Mouse (Mus musculus) stomach, embryonic 14.5 days (tissue): ENCODE data around the gene Vav2. TPM values are rescaled to one million over a fixed set of nuclear protein-coding genes. Genes with fewer than 3 reads are reported as not detected.

Experiments used
- ATAC-seq: fragments of 200-750 bp; cut with Nextera tagmentation; 2 replicates; pipeline ENCODE4 v1.8.0; 2017; ENCODE audit warnings: low read depth, moderate TSS enrichment; ENCODE audit not compliant: insufficient number of reproducible peaks, insufficient read depth, low FRiP score
- H3K27ac ChIP-seq: fragments of 300-500 bp; sonication (generic); 2 replicates; pipeline ENCODE4 v1.5.1; 2014; ENCODE audit warnings: mild to moderate bottlenecking, low read length, moderate library complexity, mixed read lengths
- H3K27me3 ChIP-seq: fragments of 300-500 bp; sonication (generic); 2 replicates; pipeline ENCODE4 v1.6.1; 2014; ENCODE audit warnings: low read length, control low read depth, mixed read lengths; ENCODE audit not compliant: control insufficient read depth, insufficient read depth
- H3K36me3 ChIP-seq: fragments of 300-500 bp; sonication (generic); 2 replicates; pipeline ENCODE4 v1.6.1; 2014; ENCODE audit warnings: mild to moderate bottlenecking, control low read depth, low read length, moderate library complexity, mixed read lengths; ENCODE audit not compliant: control insufficient read depth, insufficient read depth
- H3K4me1 ChIP-seq: fragments of 300-500 bp; sonication (generic); 2 replicates; pipeline ENCODE4 v1.6.1; 2014; ENCODE audit warnings: low read length, control low read depth, mixed read lengths; ENCODE audit not compliant: control insufficient read depth, insufficient read depth
- H3K4me2 ChIP-seq: fragments of 300-500 bp; sonication (generic); replicated peaks from 2 replicates; pipeline ENCODE4 v1.6.1; 2014; ENCODE audit warnings: low read depth, low read length, control low read depth
- H3K4me3 ChIP-seq: fragments of 300-500 bp; sonication (generic); 2 replicates; pipeline ENCODE4 v1.5.1; 2014; ENCODE audit warnings: low read depth, low read length, control low read depth
- H3K9ac ChIP-seq: fragments of 300-500 bp; sonication (generic); replicated peaks from 2 replicates; pipeline ENCODE4 v1.6.1; 2014; ENCODE audit warnings: low read depth, mild to moderate bottlenecking, control low read depth, low read length, moderate library complexity, mixed read lengths
- H3K9me3 ChIP-seq: fragments of 300-500 bp; sonication (generic); 2 replicates; pipeline ENCODE4 v1.6.1; 2016; ENCODE audit warnings: low read depth, low read length, control low read depth; ENCODE audit not compliant: control insufficient read depth
- WGBS: fragments of 180-500 bp; shearing (Covaris S2); extraction: QIAGEN DNeasy Blood & Tissue Kit; methylation state at CpG from one replicate; pipeline ENCODE4 v1.1.7; 2014; 5-methylcytosine and 5-hydroxymethylcytosine counted together
- polyA plus RNA-seq: library from polyadenylated mRNA; unstranded; fragments of >200 nt; fragmentation: Nextera tagmentation; extraction: Ambion mirVana; gene quantifications from 2 replicates; pipeline ENCODE4 v1.2.1, GENCODE M21; 2014

Vav2 gene
- polyA plus RNA-seq, 1 experiment from 2014 or later, result 7.6 TPM

DNA sequence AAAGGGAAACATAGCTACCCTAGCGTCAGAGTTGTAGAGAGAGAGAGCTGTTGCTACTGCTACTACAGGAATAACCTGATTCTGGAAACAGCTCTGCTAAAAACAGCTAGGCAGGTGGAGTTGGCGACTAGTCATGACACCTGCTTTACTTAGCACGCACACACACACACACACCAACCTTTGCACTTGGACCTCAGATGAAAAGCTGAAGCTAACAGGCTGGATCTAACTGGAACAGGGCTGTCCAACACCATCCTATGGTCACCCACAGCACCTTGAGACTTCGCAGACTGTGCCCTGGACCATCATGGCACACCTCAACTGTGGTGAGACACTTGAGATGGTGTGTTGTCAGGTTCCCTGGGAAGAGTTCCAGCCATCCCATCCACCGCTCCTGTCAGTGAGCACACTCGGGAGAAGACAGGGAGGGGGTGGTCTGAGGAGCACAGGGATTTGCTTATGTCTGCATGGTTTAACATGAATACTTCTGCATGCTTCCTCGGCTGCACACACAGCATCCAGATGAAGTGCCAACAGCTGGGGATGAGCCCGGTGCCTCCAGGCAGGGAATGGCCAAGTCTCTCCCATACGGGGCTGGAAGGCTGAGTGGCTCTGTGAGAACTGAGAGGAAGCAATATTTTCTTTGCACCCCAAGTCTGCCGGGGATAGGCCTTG, 32.5 kb downstream of the Vav2 start:
- 65% methylated on average over 10 of the region's 10 CpGs for WGBS
- Histone ChIP-seq H3K4me1 (peaks cover 36% of the 10 kb centered on the region), H3K27ac (no peak overlapping the region), H3K4me2 (no peak overlapping the region), H3K36me3 (no peaks in the 10 kb centered on the region), H3K9ac (0 out of 2 replicates have a peak overlapping the region, but pooled peaks have one; percentile 6), H3K4me3 (no peak overlapping the region), H3K27me3 (no peaks in the 10 kb centered on the region), H3K9me3 (no peaks in the 10 kb centered on the region)
- no peak for ATAC-seq

DNA sequence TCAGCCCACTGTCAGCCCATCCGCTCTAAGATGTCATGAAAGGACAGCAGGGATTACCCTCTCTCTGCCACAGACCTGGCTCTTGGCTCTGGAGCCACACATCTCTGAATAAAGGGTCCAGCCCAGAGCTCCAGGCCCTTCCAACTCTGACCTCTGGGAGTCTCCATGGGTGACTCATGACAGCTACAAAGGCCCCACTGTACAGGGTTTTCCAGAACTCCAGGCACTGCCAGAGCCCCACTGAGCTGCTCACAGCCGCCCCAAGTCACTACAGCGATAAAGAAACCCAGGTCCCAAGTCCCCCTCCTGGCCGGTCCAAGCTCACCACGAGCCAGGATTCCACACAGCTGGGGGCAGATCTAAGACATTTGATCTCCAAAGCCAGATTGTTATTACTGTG, 34.6 kb downstream of the Vav2 start:
- WGBS, result 50% methylated on average over 5 of the region's 5 CpGs
- Histone ChIP-seq H3K9ac (no peak overlapping the region), H3K27ac (no peak overlapping the region), H3K4me1 (peaks cover 39% of the 10 kb centered on the region), H3K4me2 (no peak overlapping the region), H3K4me3 (no peak overlapping the region), H3K27me3 (no peaks in the 10 kb centered on the region), H3K9me3 (no peaks in the 10 kb centered on the region), H3K36me3 (no peaks in the 10 kb centered on the region)
- ATAC-seq, result no peak

DNA sequence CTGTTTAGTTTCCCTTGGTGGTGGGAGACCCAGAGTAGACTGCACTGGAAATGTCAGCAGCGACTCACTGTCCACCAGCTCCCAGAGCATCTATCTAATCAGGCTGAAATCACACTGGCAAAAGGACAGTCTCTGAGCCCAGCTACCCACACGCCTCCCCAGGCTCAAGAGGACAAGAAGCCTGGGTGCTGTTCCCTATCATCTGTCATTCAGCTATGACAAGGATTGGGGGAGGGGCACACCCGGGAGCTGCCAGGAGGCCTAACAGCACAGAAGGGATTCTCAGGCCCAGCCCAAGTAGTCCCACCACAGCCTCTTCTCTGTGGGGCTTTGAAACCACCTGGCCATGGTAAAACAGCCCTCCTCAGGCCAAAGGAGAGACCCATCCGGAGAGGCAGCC, 36.1 kb downstream of the Vav2 start:
- H3K27me3 ChIP-seq, result no peaks in the 10 kb centered on the region
- no peak overlapping the region for H3K27ac ChIP-seq
- peaks cover 39% of the 10 kb centered on the region for H3K4me1 ChIP-seq
- H3K9ac ChIP-seq, result no peak overlapping the region
- H3K36me3 ChIP-seq, result no peaks in the 10 kb centered on the region
- H3K4me3 ChIP-seq, result no peak overlapping the region
- 35% methylated on average over 4 of the region's 4 CpGs for WGBS
- no peak overlapping the region for H3K4me2 ChIP-seq
- no peak for ATAC-seq
- no peaks in the 10 kb centered on the region for H3K9me3 ChIP-seq

DNA sequence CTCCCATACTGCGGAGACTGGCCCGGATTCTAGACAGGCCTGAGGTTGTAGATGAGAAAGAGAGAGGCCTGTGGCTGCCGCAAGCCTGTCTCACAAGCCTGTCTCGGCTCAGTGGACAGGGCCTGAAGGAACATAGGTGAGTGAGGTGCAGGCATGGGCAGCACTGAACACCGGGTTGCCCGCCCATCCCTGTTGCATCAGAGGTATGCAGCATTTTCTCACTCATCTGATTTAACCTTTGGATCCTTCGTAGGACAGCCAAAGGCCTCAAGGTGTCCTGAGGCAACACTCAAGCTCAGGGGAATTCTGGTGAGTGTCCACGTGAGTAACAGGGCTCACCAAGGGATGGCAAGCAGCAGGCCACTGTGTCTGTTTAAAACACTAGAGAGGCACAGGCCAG, 36.5 kb downstream of the Vav2 start:
- 66% methylated on average over 8 of the region's 8 CpGs for WGBS
- H3K4me2 ChIP-seq, result no peak overlapping the region
- peaks cover 35% of the 10 kb centered on the region for H3K4me1 ChIP-seq
- H3K27me3 ChIP-seq, result no peaks in the 10 kb centered on the region
- H3K36me3 ChIP-seq, result no peaks in the 10 kb centered on the region
- H3K27ac ChIP-seq, result no peak overlapping the region; the same call in 1 of the 2 replicates
- ATAC-seq, result no peak
- H3K9me3 ChIP-seq, result no peaks in the 10 kb centered on the region
- no peak overlapping the region for H3K9ac ChIP-seq
- H3K4me3 ChIP-seq, result no peak overlapping the region

DNA sequence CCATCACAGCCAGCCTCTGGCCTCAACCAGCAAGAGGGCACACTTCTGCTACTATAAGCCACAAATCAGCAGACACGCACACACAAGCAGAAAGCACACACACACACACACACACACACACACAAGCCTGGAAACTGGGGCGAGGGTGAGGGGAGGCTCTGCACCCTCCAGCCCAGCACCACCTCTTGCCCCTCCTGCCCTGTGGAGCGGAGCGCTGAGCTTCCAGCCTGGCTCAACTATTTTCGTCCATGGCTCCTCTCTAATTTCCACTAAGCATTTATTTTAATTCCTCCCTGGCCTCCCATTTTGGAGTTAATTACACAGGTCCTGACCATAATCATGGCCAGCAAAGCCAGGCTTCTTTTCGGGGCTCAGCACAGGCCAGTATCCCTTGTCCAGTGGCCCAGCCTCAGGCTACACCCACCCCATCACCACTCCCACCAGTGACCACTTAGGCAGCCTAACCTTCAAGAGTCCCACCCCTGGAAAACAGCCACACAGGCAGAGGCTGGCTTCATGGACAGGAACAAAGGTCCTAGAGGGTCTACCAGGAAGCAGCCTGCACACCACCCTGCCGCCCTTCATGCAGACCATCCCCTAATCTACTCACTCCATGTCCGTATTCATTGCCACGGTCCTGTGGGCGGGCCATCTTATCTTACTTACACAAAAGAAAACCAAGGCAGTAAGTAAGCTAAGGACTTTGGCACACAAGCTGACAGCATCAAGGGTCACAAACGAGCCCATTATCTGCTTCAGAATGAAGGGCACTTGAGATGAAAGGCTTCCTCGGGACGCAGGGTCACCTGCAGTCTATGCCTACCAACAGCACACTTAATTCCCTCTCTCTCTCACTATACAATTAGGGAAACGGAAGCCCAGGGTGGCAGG, 37.3 kb downstream of the Vav2 start:
- H3K4me2 ChIP-seq, result no peak overlapping the region
- H3K9me3 ChIP-seq, result no peaks in the 10 kb centered on the region
- no peaks in the 10 kb centered on the region for H3K27me3 ChIP-seq
- no peak overlapping the region for H3K4me3 ChIP-seq
- peak; percentile 76 for ATAC-seq
- WGBS, result 51% methylated on average over 14 of the region's 14 CpGs
- no peak overlapping the region; the same call in 1 of the 2 replicates for H3K27ac ChIP-seq
- no peaks in the 10 kb centered on the region for H3K36me3 ChIP-seq
- peaks cover 29% of the 10 kb centered on the region for H3K4me1 ChIP-seq
- no peak overlapping the region for H3K9ac ChIP-seq

DNA sequence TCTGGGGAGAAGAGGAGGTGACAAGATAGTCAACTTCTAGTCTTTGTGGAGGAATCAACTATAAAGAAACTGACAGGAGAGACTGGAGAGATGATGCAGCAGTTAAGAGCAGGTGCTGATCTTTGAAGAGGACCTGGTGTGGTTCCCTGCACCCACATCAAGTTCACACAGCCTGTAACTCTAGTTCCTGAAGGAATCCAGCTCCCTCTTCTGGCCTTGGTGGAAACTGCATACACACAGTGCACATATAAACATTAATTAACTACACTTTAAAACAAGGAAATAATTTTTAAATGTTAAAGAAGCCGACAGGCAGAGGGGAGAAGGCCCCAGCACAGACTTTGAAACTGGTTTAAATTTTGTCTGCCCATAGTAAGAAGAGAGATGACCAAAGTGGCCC, 39.6 kb downstream of the Vav2 start:
- no peak overlapping the region for H3K4me3 ChIP-seq
- H3K27me3 ChIP-seq, result no peaks in the 10 kb centered on the region
- no peak overlapping the region for H3K9ac ChIP-seq
- 94% methylated on average over 1 of the region's 1 CpGs for WGBS
- peaks cover 24% of the 10 kb centered on the region for H3K4me1 ChIP-seq
- no peaks in the 10 kb centered on the region for H3K9me3 ChIP-seq
- H3K4me2 ChIP-seq, result no peak overlapping the region
- H3K36me3 ChIP-seq, result no peaks in the 10 kb centered on the region
- ATAC-seq, result no peak
- H3K27ac ChIP-seq, result no peak overlapping the region

DNA sequence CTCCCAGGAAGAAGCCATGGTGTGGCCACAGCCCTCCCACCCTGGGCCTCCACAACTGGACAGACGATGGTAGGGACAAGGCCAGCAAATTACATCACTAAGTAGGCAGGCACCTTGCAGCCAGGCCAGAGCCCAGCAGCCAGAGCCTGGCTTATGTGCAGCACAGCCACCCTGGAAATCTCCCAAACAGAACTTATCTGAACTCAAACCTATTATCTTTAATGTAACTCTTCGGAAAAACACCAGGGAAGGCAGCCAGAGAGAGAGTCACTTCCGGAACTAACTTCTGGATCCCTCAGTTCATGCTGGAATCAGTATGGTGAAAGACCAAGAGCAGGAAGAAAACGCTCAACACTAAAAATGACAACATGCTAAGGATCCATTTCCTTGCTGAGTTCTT, 45.1 kb downstream of the Vav2 start:
- Histone ChIP-seq H3K27me3 (no peaks in the 10 kb centered on the region), H3K4me3 (no peak overlapping the region), H3K9me3 (no peaks in the 10 kb centered on the region), H3K36me3 (no peaks in the 10 kb centered on the region), H3K4me2 (no peak overlapping the region), H3K9ac (no peak overlapping the region), H3K27ac (0 out of 2 replicates have a peak overlapping the region, but pooled peaks have one; percentile 48), H3K4me1 (peaks cover 17% of the 10 kb centered on the region)
- WGBS, result 57% methylated on average over 4 of the region's 4 CpGs
- no peak for ATAC-seq

DNA sequence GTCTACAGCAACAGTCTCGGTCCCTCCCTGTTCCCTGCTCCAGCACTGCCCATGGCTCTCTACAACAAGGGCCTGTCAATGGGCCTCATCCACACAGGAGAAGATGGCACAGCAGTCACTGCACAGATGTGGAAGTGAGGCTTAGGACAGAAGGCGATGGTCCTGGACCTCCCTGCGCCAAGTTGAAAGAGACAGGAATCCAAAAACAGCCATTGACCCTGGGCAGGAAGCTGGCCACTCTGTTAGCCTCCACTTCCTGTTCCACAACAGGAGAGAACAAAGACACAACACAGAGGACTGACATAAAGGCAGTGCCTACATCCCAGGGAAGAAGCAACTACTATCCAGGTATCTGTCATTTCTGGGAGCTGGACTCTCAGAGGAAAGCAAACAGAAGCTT, 45.6 kb downstream of the Vav2 start:
- 78% methylated on average over 3 of the region's 3 CpGs for WGBS
- Histone ChIP-seq H3K9me3 (no peaks in the 10 kb centered on the region), H3K4me2 (no peak overlapping the region), H3K4me3 (no peak overlapping the region), H3K36me3 (no peaks in the 10 kb centered on the region), H3K27ac (0 out of 2 replicates have a peak overlapping the region, but pooled peaks have one; percentile 48), H3K9ac (no peak overlapping the region), H3K27me3 (no peaks in the 10 kb centered on the region), H3K4me1 (peaks cover 17% of the 10 kb centered on the region)
- ATAC-seq, result no peak
